Mouse (Mus musculus) ES-E14 (cell line): ENCODE results near the gene Sptbn1. TPM values are rescaled to one million over a fixed set of nuclear protein-coding genes. Genes with fewer than 3 reads are reported as not detected.

Experiments used
- DNase-seq: peaks from one replicate; pipeline ENCODE4 v3.0.0-alpha.2; 2013; ENCODE audit warnings: low read depth, low spot score
- H3K27ac ChIP-seq: 2 replicates; pipeline ENCODE4 v1.5.1; 2012; ENCODE audit warnings: low read depth, mild to moderate bottlenecking, low read length, moderate library complexity, mixed read lengths; ENCODE audit not compliant: poor library complexity, insufficient read depth, severe bottlenecking
- H3K36me3 ChIP-seq: 2 replicates; pipeline ENCODE4 v1.6.1; 2012; ENCODE audit warnings: mild to moderate bottlenecking, low read length, moderate library complexity, mixed read lengths; ENCODE audit not compliant: control insufficient read depth, poor library complexity, insufficient read depth, severe bottlenecking
- H3K4me1 ChIP-seq, 2 experiments: fragments of 150-350 bp in 1 of 2; sonication (generic) in 1 of 2; 2 replicates each; pipeline ENCODE4 v1.6.1; 2012; ENCODE audit warnings: low read length in 2 of 2, mild to moderate bottlenecking in 1 of 2, mixed read lengths in 1 of 2; ENCODE audit not compliant: control insufficient read depth in 2 of 2, insufficient read depth in 2 of 2, poor library complexity in 1 of 2
- H3K4me3 ChIP-seq, 2 experiments: fragments of 150-350 bp in 1 of 2; sonication (generic) in 1 of 2; 2 replicates each; pipeline ENCODE4 v1.5.1; 2012; ENCODE audit warnings: low read length in 2 of 2, low read depth in 1 of 2, mild to moderate bottlenecking in 1 of 2, mixed read lengths in 1 of 2; ENCODE audit not compliant: insufficient read depth in 1 of 2, poor library complexity in 1 of 2, severe bottlenecking in 1 of 2
- H3K9ac ChIP-seq: 2 replicates; pipeline ENCODE4 v1.6.1; 2012; ENCODE audit warnings: low read depth, mild to moderate bottlenecking, low read length, mixed read lengths; ENCODE audit not compliant: poor library complexity, insufficient read depth, severe bottlenecking
- H3K9me3 ChIP-seq: fragments of 150-350 bp; sonication (generic); 2 replicates; pipeline ENCODE4 v1.6.1; 2012; ENCODE audit warnings: low read depth, mild to moderate bottlenecking, low read length; ENCODE audit not compliant: control insufficient read depth, insufficient read depth
- CHD2 ChIP-seq: IDR thresholded peaks from 2 replicates; pipeline ENCODE4 v1.6.1; 2014; ENCODE audit warnings: mild to moderate bottlenecking, low read depth, low read length, inconsistent platforms
- HCFC1 ChIP-seq: IDR thresholded peaks from 2 replicates; pipeline ENCODE4 v1.6.1; 2012; ENCODE audit warnings: low read length, inconsistent platforms, borderline replicate concordance; ENCODE audit not compliant: insufficient read depth
- MAFK ChIP-seq: IDR thresholded peaks from 2 replicates; pipeline ENCODE4 v1.6.1; 2014; ENCODE audit warnings: mild to moderate bottlenecking, low read depth, low read length, inconsistent platforms; ENCODE audit not compliant: insufficient read depth
- ZC3H11A ChIP-seq: IDR thresholded peaks from 2 replicates; pipeline ENCODE4 v1.6.1; 2012; ENCODE audit warnings: low read depth, mild to moderate bottlenecking, inconsistent platforms, low read length, borderline replicate concordance
- ZNF384 ChIP-seq: IDR thresholded peaks from 2 replicates; pipeline ENCODE4 v1.6.1; 2012; ENCODE audit warnings: low read depth, low read length, inconsistent platforms
- in situ Hi-C, 2 experiments: fragments of 600-800 bp; cut with MboI; formaldehyde crosslinking; loops; one replicate each; pipeline ENCODE4 v1.15.1; 2025; ENCODE audit warnings: low sequenced_read_pairs in 2 of 2, inconsistent platforms in 1 of 2; ENCODE audit not compliant: unreplicated experiment in 2 of 2
- total RNA-seq: library from RNA; depleted of rRNA; stranded (reverse); fragments of 300-350 nt; gene quantifications from 2 replicates; pipeline ENCODE4 v1.2.3, GENCODE M21; 2012

Sptbn1 gene
- total RNA-seq, 1 experiment, result 243 TPM

DNA sequence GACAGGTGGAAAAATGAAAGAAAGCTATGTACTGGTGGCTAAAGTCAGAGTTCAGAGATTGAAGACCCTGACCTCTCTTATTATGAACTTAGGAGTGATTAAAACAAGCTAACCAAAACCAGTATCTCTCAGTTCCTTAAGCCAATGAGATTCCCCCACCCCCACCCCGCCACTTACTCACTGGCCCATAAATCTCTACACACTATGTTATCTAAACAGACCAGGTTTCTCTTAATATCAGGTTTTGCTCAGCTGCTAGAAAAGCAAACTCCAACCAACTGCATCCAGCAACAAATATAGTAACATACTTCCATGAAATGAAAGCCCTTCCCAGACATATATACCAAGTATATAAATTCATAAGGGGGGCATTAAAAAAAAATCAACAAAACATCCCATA, 73.2 kb downstream of the Sptbn1 start:
- TF ChIP-seq ZC3H11A (no peak), CHD2 (no peak), ZNF384 (no peak), HCFC1 (no peak)
- Histone ChIP-seq H3K4me1 (peaks cover 7 to 12% of the 10 kb centered on the region in 2 experiments), H3K9me3 (no peaks in the 10 kb centered on the region), H3K4me3 (no peak overlapping the region), H3K27ac (no peak overlapping the region), H3K9ac (no peak overlapping the region), H3K36me3 (no peaks in the 10 kb centered on the region)
- in situ Hi-C loops, result no loop called here
- no peak for DNase-seq

DNA sequence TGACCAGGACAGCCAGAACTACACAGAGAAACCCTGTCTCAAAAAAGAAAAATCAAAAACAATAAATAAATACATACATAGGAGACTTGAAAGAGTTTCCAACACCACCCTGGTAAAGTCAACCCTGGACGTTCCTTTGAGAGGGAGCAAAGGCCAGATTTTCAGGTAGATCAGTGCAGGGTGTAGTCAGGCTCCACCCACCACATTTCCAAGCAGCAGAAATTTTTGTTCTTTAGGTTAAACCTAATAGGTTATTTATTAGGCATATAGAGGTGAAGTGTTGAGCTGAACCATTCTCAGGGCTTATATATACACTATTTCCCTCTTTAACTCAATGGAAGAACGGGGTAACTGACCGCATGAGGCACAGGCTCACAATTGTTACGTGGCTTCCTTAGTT, 77.0 kb downstream of the Sptbn1 start:
- in situ Hi-C loops, result no loop called here
- no peak overlapping the region for H3K4me3 ChIP-seq
- H3K27ac ChIP-seq, result no peak overlapping the region
- H3K9ac ChIP-seq, result no peak overlapping the region
- H3K36me3 ChIP-seq, result peaks cover 2% of the 10 kb centered on the region; the same call in 1 of the 2 replicates
- no peaks in the 10 kb centered on the region for H3K9me3 ChIP-seq
- peaks cover 9 to 13% of the 10 kb centered on the region in 2 experiments for H3K4me1 ChIP-seq
- TF ChIP-seq CHD2 (no peak), MAFK (no peak), ZC3H11A (no peak), HCFC1 (no peak), ZNF384 (no peak)
- DNase-seq, result no peak

DNA sequence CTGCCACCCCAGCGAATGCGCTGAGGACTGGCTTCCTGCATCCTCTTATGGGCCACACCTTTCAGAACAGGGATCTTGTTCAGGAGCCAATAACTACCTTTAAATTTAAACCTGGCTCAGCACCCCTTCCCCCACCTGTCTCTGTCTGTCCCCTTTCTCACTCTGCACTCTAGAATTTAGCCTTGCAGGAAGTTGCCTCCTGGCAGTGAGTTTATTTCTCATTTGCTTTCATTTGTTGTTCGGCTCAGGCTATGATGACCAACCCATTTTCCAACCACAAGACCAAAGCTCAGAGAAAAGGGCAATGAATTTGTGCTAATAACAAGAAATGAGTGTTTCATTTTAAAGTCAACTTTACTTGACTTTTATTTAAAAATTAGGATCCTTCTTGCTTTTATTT, 77.9 kb downstream of the Sptbn1 start:
- in situ Hi-C loops, result no loop called here
- H3K27ac ChIP-seq, result no peak overlapping the region
- no peak overlapping the region for H3K9ac ChIP-seq
- H3K4me1 ChIP-seq, result peaks cover 9 to 10% of the 10 kb centered on the region in 2 experiments
- H3K36me3 ChIP-seq, result peaks cover 2% of the 10 kb centered on the region; the same call in 1 of the 2 replicates
- DNase-seq, result no peak
- H3K4me3 ChIP-seq, result no peak overlapping the region
- no peaks in the 10 kb centered on the region for H3K9me3 ChIP-seq
- no peak for TF ChIP-seq MAFK
- TF ChIP-seq ZNF384, result no peak
- no peak for TF ChIP-seq ZC3H11A
- TF ChIP-seq HCFC1, result no peak
- TF ChIP-seq CHD2, result no peak

DNA sequence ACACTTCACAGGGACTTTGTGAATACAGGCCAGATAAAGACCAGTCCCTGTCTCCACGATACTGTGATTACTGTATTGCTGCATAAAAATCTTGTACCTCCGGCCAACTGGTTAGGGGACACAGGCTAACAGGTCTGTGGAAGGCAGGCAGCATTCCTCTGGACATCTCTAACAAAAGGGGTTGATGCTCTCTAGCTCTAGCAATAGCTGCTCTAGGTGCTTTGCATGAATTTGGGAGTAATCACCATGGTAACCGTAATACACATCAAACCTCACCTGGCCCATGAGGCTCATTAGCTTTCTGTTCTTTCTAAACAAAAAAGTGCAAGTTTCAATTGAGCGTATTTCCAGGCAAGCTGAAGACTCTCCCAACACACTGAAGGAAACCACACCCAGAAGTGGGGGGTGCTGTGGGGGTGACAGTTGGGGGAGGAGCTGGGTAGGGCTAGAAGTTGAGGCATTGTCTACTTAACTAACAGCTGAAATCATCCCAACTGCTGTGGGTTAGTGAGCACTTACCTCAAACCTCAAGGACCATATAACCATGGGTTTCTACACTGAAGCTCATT, 81.0 kb downstream of the Sptbn1 start:
- in situ Hi-C loops, result no loop called here
- no peak for TF ChIP-seq ZC3H11A
- TF ChIP-seq ZNF384, result no peak
- TF ChIP-seq MAFK, result no peak
- TF ChIP-seq HCFC1, result no peak
- no peak for TF ChIP-seq CHD2
- H3K27ac ChIP-seq, result no peak overlapping the region
- no peak overlapping the region for H3K9ac ChIP-seq
- no peak overlapping the region for H3K4me3 ChIP-seq
- no peaks in the 10 kb centered on the region for H3K9me3 ChIP-seq
- peak; percentile 31 for DNase-seq
- peaks cover 2% of the 10 kb centered on the region; the same call in 1 of the 2 replicates for H3K36me3 ChIP-seq
- H3K4me1 ChIP-seq, result peaks cover 17 to 19% of the 10 kb centered on the region in 2 experiments

DNA sequence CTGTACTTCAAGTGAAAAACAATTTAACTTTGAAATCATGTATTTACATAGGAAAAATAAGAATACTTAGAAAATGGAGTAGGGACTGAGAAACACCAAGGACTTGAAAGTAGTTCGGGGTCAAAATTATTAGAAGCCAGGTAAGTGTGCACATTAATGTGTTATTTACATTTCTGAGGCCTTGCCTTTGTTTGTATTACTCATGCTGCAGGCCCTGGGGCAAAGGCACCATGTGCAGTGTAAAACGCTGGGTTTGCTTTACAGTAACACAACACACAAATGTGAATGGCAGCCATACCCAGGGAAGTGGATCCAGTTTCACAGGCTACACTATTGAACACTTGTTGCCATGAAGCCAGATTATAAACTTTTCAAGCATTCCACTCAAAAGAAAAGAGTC, 83.4 kb downstream of the Sptbn1 start:
- no peak for TF ChIP-seq ZNF384
- TF ChIP-seq MAFK, result no peak
- no peak for TF ChIP-seq CHD2
- TF ChIP-seq HCFC1, result no peak
- no peak for TF ChIP-seq ZC3H11A
- Histone ChIP-seq H3K36me3 (peaks cover 2% of the 10 kb centered on the region; the same call in 1 of the 2 replicates), H3K27ac (no peak overlapping the region), H3K4me1 (peaks cover 13 to 21% of the 10 kb centered on the region in 2 experiments), H3K9ac (no peak overlapping the region; the same call in 1 of the 2 replicates), H3K9me3 (no peaks in the 10 kb centered on the region), H3K4me3 (no peak overlapping the region)
- no peak for DNase-seq
- in situ Hi-C loops, result no loop called here
